Mouse (Mus musculus): ENCODE measurements around the gene Espn. TPM values are rescaled to one million over a fixed set of nuclear protein-coding genes. Genes with fewer than 3 reads are reported as not detected.

The Espn gene
- total RNA-seq, 2 experiments from 2014 or later = 1.4 to 2.0 TPM

GRCm38 (mm10) chr4:152084616-152085015, 67.6 kb downstream of the Espn start:
- intact Hi-C loops (cut with DNase I) = no loop called here
- DNase-seq (ENCODE audit: low spot score in 2 of 2) = no peak

- no peak for DNase-seq (ENCODE audit: low spot score in 2 of 2)
- intact Hi-C loops (cut with DNase I) = no loop called here
Observed at GRCm38 (mm10) chr4:152083611-152084220, 68.5 kb downstream of the Espn start.

GRCm38 (mm10) chr4:152079931-152080330, 72.2 kb downstream of the Espn start:
- intact Hi-C loops (cut with DNase I) = no loop called here
- DNase-seq (ENCODE audit: low spot score in 2 of 2) = no peak

GRCm38 (mm10) chr4:152079261-152079660, 72.9 kb downstream of the Espn start:
- DNase-seq (ENCODE audit: low spot score in 2 of 2) = no peak
- intact Hi-C loops (cut with DNase I) = no loop called here

GRCm38 (mm10) chr4:152078105-152078530, 74.1 kb downstream of the Espn start:
- DNase-seq (ENCODE audit: low spot score in 2 of 2) = peak in 1 of 2 experiments; percentile 49

GRCm38 (mm10) chr4:152077191-152077590, 75.0 kb downstream of the Espn start:
- intact Hi-C loops (cut with DNase I) = no loop called here
- no peak for DNase-seq (ENCODE audit: low spot score in 2 of 2)

More at GRCm38 (mm10) chr4:152078105-152078530, 74.1 kb downstream of the Espn start:
- intact Hi-C loops (cut with DNase I) = no loop called here

- no peak for DNase-seq (ENCODE audit: low spot score in 2 of 2)
- intact Hi-C loops (cut with DNase I) = no loop called here
Observed at GRCm38 (mm10) chr4:152074548-152074947, 77.6 kb downstream of the Espn start.

- no peak for DNase-seq (ENCODE audit: low spot score in 2 of 2)
Observed at GRCm38 (mm10) chr4:152073715-152074114, 78.5 kb downstream of the Espn start.

GRCm38 (mm10) chr4:152072655-152073054, 79.5 kb downstream of the Espn start:
- no peak for DNase-seq (ENCODE audit: low spot score in 2 of 2)
- intact Hi-C loops (cut with DNase I) = no loop called here

More at GRCm38 (mm10) chr4:152073715-152074114, 78.5 kb downstream of the Espn start:
- intact Hi-C loops (cut with DNase I) = no loop called here

GRCm38 (mm10) chr4:152072121-152072601, 80.0 kb downstream of the Espn start, which contains the start of gene Plekhg5:
Gene Plekhg5, plus strand, starts transcription at chr4:152072498.
- intact Hi-C loops (cut with DNase I) = no loop called here
- no peak for DNase-seq (ENCODE audit: low spot score in 2 of 2)

GRCm38 (mm10) chr4:152070494-152071396, 81.4 kb downstream of the Espn start:
- intact Hi-C loops (cut with DNase I) = no loop called here
- DNase-seq (ENCODE audit: low spot score in 2 of 2) = no peak

Other genes with a start within 250 kb of the Espn start
- 10 to 100 TPM; 66.0 to 69.2 TPM for gene Dnajc11, start 218.7 kb downstream of the Espn start, total RNA-seq (2021)
- gene Thap3, start 163.4 kb downstream of the Espn start, total RNA-seq (2021) = 10 to 100 TPM; 15.2 to 21.8 TPM
- 10 to 100 TPM; 11.3 to 16.5 TPM for gene Phf13, start 156.1 kb downstream of the Espn start, total RNA-seq (2021)
- gene Klhl21, start 143.6 kb downstream of the Espn start, total RNA-seq (2021) = 10 to 100 TPM; 14.4 to 18.0 TPM
- 10 to 100 TPM; 10.3 to 13.3 TPM for gene Zbtb48, start 124.7 kb downstream of the Espn start, total RNA-seq (2021)
- under 1 TPM; 0.64 to 0.75 TPM for gene Tas1r1, start 113.8 kb downstream of the Espn start, total RNA-seq (2021)
- gene Nol9, start 113.0 kb downstream of the Espn start, total RNA-seq (2021) = 10 to 100 TPM; 17.1 to 19.3 TPM
- 10 to 100 TPM; 82.5 to 84.4 TPM for gene Plekhg5, start 79.9 kb downstream of the Espn start, total RNA-seq (2021)
- gene Tnfrsf25, start 36.4 kb downstream of the Espn start, total RNA-seq (2021) = 10 to 100 TPM in 1 of 2 experiments, 1 to 10 TPM in 1; 8.7 to 10.1 TPM
- not detected for gene Hes2, start 6.5 kb upstream of the Espn start, total RNA-seq (2021)
- 100 to 1,000 TPM; 295 to 323 TPM for gene Acot7, start 25.8 kb upstream of the Espn start, total RNA-seq (2021)
- 10 to 100 TPM; 28.0 to 31.2 TPM for gene Gpr153, start 121.9 kb upstream of the Espn start, total RNA-seq (2021)
- gene Hes3, start 139.3 kb upstream of the Espn start, total RNA-seq (2021) = under 1 TPM in 1 of 2 experiments, not detected in 1; 0.35 TPM
- gene Icmt, start 144.9 kb upstream of the Espn start, total RNA-seq (2021) = 10 to 100 TPM; 45.9 to 47.8 TPM
- 10 to 100 TPM; 10.2 to 17.0 TPM for gene Rnf207, start 166.6 kb upstream of the Espn start, total RNA-seq (2021)
- 100 to 1,000 TPM; 161 to 162 TPM for gene Rpl22, start 173.4 kb upstream of the Espn start, total RNA-seq (2021)
- 100 to 1,000 TPM; 162 to 195 TPM for gene Chd5, start 186.3 kb upstream of the Espn start, total RNA-seq (2021)

Data from left cerebral cortex, postnatal 36 days (tissue).